Mouse (Mus musculus): ENCODE data around the gene Nxn.
A peak's percentile ranks its signal among the peaks of the same experiment; 100 is the strongest.

The Nxn gene

DNA sequence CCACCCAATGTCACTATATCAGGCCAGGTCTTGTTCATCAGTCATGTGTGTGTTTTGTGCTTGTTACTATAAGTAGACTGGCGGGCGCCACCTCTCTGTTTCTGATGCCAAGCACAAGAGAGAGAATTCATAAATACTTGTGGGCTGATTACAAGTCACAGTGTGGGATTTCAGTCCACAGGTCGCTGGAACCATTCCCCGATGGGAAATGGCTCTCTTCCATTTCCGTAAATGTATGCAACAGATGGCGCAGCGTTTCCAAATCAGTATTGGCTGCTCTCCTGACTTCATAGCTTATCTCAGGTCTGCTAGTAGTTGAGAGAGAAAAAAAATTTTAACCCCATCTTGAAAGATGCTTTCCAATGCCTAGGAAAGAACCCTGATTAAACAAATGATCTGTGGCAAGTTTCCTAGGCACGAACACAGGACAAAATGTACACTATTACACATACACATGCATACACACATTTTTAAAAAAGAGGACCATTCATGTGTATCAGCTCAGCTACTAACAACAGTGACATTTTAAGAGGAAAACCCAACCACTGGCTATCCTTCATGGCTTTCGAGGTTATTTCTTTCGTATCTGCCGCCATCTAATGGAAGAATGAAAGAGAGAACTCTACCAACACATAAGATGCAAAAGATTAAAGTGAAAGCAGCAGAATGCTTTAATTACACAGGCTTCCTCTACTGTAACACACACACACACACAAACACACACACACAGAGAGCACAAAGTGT lies 819 bp upstream of the Nxn start:
- DNase-seq (ENCODE audit: low spot score): peak; percentile 78

DNA sequence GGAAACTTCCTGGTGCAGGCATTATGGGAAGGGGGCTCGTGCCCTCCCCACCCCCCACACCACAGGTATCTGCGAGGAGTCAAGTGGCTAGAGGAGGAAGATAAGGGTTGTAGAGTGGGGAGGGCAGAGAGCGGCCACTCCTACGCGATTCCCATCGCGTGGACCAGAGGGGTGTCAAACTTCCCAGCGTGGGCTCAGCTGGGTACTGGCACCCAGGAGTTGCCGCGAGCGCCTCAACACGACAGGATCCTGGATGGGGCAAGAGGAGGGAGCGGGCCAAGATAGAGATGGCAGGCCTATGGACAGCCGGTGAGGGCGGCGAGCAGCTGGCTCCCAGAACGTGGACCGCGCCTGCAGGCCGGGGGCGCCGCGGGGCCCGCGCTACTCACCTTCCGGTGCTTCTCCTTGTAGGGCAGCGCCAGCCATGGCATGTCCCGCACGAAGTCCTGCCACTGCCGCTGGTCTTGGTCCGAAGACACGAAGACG lies 585 bp downstream of the Nxn start:
- DNase-seq (ENCODE audit: low spot score): peak; percentile 62

DNA sequence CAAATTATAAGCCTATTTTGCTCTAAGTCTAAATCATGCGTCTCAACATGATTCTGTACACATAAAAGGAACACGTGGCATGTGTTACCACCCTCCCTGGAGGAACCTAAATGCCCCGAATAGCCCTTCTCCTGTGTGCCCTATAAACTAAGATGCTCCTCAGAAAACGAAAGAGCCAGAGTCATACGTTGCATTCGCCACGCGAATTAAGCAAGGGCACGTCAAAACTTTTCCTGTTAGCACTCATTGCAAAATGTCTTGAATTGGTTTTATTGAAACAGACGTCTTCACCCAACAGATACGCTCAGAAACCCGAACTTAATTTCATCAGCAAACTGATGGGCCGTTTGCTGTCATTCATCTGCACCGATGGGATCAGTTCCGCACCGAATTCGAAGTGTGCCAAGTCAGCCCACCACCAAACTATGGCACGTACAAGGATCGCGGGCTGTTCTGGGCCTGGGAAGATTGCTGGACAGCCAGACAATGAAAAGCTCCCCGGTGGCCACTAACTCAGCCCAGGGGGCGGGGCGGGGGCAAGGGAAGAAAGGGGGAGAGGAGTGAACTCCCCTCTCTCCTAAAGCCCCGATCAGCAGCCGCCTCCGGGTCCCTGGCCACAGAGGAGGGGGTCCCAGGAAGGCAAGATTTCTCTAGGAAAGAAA lies 1.2 kb downstream of the Nxn start:
- DNase-seq (ENCODE audit: low spot score): peak; percentile 70

DNA sequence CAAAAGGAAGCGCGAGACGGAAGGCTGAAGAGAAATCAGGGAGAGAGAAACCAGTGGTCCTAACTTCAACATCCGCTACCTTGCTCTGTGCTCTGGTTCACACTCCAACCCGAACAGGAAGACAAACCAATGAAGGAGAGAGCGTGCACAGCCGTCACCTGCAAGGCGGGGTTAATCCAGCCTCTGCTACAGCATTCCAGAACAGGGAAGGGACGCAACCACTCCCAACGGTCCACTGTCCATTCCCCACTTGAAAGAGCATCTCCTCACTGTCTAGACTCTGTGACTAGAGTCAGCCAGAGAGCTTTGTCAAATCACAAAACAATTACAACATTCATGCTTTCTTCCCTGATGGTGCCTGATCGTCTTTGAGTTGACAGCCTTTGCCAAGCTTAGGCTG lies 5.9 kb downstream of the Nxn start:
- DNase-seq (ENCODE audit: low spot score): no peak

DNA sequence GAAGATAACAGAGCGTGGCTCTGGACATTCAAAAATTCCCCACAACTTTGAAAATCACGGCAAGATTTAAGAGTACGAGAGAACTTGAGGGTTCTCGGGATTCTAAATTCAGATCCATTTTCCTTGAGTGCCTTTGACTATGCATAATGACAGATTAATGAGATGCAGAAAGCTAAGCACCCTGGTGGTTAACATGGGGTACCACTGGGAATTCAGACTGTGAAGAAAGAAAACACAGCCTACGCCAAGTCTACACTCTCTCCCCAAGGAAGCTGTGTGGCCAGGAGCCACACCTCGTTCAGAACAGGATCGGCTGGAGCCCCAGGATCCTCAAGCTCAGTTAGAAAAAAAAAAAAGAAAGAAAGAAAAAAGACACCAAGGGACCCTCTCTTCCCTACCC lies 6.4 kb downstream of the Nxn start:
- DNase-seq (ENCODE audit: low spot score): no peak

DNA sequence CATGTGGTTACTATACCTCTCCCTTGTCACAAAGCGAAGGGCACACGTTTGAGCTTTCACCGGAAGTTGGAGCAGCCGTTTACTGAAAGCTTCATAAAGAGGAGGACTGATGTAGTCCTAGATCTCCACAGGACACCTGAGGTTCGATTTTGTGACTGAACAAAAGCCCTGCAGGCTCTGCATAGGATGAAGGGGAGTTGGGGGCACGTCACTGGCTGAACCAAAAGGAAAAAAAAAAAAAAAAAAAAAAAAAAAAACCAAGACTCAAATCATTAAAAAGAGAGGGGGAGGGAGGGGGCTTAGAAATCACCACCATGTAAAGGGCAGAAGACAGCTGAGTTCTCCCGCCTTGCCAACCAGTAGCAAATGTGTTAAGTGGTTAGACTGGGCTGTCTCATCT lies 10.2 kb downstream of the Nxn start:
- DNase-seq (ENCODE audit: low spot score): peak; percentile 31

DNA sequence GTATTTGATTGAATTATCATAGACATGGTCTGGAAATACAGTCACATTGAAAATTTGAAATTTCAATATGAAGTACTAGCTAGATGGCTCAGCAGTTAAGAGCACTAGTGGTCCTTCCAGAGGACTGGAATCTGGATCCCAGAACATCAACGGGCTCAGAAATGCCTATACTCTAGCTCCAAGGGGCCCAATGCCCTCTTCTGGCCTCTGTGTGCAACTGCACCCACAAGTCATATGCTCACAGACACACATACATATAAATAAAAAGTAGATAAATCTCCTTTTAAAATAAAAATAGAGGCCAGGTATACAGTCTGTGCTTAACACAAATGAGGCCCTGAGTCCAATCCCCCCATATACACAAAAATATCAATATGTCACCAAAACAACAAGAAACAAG lies 11.8 kb downstream of the Nxn start:
- DNase-seq (ENCODE audit: low spot score): no peak

DNA sequence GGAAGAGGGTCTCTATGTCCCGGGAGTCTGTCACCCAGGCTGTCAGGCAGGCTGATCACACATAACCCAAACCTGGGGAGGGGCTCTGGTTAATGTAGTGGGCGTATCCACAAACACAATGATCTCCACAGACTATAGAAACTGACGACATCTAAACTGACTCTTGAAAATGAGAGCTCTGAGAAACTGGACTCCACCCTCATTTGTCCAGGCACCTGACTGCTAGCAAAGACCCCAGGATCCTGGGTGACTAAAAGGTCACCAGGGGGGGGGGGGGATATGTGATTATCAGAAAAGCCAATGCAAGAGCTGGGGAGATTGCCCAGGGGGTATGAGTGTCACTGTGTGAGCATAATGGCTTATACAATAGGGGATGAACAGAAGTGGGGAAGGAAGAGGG lies 13.2 kb downstream of the Nxn start:
- DNase-seq (ENCODE audit: low spot score): peak; percentile 15

DNA sequence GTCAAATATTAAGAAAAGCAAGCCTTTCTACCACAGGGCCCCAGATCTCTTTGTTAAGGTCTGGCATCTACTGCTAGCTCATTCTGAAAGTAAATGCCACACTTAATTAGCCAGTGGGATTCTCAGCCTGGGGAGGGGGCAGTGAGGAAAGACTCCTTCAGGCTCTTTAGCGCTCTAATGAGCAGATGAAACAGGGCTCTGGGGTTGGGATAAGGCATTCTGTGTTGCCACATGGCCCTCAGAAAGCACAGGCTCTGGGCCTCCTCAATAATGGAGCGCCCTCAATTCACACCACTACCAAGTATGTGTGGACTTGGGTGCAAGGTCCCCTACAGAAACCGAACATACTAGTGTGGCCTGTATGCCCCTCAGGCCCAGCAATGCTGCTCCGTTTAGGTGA lies 13.9 kb downstream of the Nxn start:
- DNase-seq (ENCODE audit: low spot score): peak; percentile 37

DNA sequence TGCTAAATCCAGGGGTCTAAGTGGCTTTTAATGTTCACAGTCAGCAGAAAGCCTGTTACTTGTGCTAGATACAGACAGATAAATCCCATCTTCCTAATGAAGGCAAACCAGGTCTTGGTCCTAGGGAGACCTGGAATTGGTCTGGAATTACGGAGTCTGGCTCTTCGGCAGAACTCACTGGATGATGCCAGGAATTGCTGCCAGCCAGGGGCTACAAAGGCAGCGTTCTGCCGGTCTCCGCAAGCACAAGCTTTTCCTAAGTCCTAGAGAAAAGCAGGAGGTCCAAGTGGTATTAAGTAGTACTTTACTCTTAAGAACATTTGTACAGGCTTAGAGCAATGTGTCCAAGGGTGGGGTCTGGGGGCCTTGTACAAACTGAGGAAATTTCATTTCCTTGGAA lies 14.6 kb downstream of the Nxn start:
- no peak for DNase-seq (ENCODE audit: low spot score)

DNA sequence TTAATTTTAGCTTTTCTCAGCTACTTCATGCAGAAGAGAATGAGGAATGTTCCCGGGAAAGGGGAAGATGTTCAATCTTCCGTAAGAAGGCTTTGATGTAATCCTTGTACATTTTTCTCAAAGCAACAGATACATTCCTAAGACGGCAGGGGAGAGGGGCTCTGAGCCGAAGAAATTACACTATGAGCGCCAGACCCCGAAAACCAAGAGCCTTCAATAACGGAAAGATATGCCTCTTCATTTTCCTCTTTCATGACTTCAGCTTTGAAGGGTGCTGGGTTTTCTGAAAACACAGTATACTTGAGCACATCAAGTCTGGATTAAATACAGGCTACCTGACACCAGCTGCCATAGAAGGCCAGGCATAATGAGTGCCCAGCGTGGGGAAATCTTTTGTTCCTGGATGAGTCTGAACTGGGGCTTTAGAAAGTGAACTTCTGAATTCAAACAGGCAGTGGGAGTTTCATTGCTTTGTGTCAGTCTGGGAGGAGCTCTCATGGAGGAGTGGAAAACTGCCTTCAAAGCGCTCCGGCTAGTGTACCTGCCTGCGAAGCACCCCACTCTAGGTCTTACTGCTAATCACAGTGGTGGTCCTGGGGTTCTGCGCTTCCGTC lies 16.1 kb downstream of the Nxn start:
- peak; percentile 49 for DNase-seq (ENCODE audit: low spot score)

DNA sequence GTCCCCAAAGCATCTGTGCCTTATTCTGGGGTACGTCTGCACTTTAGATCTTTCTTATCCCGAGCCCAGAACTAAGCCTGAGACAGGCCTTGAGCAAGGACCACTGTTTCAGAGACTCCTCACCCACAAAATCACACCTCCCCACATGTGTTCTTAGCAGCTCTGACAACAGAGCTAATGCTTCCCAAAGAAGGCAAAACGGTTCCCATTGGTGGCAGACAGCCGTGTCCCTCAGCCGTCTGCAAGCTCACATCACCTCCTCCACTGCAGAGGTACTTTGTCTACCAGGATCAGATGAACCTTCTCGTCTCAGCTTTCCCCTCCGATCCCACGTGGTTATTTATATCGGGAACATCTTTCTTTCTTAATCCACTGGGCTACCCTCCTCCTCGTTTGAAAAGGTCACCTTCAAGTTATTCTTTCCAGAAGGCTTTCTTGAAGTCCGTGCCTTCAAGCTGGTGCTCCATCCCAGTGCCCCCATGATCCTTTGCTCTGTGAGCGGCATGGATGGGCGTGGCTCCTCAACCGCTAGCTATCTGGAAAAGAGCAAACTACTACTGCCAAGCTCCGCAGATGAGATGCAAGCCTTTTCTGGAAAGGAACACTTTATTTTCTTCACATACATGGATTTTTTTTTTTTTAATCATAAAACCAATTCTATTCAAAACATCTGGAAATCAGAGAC lies 17.6 kb downstream of the Nxn start:
- DNase-seq (ENCODE audit: low spot score): no peak

DNA sequence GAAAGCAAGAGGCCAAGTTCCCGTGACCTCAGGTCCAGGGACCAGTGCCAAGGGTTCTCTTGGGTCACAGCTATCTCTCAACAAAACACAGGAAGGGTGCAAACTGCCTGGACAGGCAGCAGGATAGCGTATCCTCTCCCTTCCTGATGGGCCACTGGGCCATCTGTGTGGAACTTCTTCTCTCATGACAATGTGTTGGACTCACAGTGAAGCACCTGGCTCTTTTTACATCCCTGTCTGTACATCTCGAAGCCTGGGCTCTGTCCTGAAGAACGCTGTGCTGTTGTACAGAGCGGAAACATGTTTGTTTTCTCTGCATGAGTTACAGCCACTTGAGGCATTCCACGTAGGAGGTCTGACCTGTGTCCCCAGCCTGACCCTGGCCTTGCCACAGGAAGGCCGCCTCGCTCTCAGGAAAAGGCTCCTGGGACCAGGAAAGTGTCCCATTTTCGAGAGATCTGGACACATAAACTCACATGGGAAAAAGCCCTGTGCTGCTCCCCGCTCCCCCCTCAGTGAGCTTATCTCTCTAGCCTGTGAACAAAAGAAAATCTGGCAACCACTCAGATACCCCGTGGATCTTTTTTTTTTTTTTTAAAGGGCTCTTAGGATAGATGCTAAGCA lies 18.9 kb downstream of the Nxn start:
- DNase-seq (ENCODE audit: low spot score): peak; percentile 86

DNA sequence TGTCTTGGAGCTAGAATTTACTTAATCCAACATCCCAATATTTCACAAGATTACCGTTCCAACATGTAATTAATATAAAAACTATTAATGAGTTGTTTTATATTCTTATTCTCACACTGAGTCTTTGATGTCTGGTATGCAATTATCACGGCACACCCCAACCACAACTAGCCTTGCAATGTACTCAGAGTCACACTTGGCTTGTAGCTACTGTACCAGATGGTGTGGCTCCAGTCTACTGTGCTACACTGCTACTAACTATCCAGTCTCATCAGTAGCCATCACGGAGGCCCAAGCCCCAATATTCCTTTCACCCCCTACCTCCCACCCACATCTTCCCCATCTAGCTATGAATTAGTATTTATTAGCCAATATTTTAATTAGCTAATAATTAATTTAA lies 22.5 kb downstream of the Nxn start:
- DNase-seq (ENCODE audit: low spot score): no peak

DNA sequence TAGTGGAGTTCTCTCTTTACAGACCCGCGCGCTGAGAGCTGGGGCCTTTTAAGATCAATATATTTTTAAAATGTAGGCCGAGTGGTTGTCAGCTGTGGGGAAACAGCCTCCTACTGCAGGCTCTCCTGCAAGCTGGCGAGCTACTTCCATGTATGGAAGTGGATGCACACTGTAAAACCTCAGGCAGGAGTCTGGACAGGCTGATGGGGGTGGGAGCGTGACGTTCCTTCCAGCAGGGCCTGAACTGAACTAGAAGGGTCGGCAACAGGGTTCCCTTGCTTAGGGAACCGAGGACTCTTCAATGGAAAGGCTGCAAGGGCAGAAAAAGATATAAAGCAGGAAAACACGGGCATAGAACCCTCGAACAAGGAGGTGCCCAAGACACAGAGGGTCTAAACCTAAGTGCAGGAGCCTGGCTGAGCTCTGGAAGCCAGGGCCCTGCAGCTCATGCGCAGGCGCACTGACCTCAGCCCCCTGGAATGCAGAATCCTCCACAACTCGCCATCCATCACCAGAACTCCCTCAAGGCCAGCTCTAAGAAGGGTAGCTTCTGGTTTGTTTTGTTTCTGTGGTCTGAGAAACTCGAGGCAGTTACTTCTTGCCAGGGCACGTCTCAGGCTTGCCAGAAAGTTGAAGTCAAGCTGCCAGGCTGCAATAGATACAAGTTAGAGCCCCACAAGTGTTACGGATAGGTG lies 24.3 kb downstream of the Nxn start:
- DNase-seq (ENCODE audit: low spot score): peak; percentile 87

DNA sequence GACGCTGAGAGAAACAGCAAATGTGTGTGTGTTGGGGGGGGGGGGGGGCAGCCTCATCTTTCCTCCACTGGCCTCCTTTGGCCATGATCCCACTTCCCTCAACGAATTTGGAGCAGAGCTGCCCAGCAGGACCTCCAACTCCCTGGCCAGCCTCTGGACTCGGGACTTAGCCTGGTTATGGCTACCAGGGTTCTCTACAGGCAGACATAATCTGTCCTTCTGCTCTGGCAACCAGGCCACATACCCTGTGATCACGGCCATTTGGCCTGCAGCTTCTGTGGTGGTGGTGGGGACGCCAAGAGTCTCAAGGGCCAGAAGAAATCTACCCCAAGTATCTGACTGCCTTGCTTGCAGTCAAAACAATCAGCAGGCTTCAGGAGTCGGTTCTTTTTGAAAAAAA lies 26.4 kb downstream of the Nxn start:
- DNase-seq (ENCODE audit: low spot score): no peak

DNA sequence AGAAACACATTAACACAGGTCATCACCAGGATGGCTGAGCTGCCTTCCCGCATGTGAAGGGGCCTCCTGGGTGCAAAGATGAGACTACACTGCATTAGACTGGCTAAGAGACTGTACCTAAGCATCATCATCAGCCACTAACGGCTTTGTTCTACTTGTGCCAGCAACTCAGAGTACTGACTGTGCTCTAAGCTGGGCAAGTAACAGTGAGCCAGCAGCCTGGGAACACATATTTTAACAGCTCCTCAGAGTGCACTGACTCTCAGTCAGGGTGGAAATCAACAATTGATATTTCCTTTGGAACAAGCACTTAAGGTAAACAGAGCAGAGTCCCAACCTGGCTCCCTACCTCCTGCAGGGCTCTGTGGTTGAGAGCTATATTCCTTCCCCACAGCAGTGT lies 26.8 kb downstream of the Nxn start:
- DNase-seq (ENCODE audit: low spot score): no peak

DNA sequence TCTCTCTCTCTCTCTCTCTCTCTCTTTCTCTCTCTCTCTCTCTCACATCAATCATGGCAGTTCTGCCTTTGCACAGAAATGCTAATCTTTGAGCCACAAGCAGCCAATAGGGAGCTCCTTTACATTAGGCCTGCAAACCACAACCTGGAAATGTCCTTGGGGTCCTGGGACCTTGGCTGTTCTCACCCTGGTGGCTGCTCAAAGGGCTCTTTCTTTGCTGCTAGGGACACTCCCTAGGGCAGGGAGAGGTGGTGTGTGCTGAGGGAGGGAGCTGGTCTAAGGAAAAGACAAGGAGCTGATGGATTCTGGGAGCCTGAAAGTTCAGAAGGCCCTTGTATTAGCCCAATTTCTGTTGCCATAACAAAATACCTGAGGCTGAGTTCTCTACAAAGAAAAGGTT lies 28.4 kb downstream of the Nxn start:
- no peak for DNase-seq (ENCODE audit: low spot score)

DNA sequence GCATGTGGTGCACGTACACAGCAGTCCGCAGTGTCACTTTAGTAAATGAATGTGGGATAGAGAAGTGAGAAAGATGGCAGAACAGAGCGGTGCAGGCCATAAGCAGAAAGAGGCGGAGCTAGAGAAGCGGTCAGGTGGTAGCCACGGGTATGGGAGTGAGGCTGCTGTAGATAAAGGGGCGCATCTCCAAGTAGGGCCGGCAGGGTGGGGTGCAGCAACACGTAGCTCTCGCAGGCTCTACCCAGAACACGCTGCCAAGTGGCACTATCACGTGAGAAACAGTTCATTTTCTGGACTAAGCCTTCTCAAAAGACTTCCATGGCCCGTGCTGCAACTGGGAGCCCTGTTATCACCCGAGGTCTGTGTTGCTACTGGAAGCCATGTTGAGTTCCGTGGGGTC lies 32.2 kb downstream of the Nxn start:
- DNase-seq (ENCODE audit: low spot score): no peak

DNA sequence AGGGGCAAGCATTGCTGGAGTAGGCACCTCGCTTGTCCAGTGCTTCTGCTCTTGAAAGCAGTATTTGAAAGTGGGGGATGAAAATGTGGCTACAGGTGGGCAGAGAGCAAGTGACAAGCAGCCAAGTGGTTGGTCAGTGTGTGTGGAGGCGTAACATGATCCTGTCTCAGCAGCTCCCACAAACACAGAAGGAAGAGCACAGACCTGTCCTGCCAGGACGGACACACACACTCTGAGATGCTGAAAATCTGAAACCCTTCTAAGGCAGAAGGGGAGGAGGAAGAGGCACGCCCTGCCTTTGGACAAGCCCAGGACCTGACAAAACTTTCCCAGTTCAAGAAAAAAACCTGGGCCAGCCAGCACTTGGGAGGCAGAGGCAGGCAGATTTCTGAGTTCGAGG lies 34.9 kb downstream of the Nxn start:
- DNase-seq (ENCODE audit: low spot score): no peak

DNA sequence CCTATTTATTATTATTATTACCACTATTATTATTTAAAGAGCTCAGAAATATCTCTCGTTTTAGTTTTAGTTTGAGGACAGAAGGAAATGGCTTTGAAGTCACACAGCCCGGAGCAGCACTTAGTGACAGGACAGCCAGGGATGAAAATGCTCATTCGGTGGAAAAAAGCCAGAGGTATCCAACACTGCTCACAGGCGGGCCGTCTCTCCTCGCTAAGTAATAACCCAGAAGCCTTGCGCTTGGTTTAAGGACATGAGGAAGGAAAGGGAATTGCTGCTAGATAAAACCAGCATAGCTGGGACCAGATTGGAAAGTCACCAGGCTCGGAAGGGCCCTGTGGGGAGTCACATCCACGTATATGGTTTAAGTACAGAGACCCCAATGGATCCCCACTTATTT lies 35.3 kb downstream of the Nxn start:
- no peak for DNase-seq (ENCODE audit: low spot score)

DNA sequence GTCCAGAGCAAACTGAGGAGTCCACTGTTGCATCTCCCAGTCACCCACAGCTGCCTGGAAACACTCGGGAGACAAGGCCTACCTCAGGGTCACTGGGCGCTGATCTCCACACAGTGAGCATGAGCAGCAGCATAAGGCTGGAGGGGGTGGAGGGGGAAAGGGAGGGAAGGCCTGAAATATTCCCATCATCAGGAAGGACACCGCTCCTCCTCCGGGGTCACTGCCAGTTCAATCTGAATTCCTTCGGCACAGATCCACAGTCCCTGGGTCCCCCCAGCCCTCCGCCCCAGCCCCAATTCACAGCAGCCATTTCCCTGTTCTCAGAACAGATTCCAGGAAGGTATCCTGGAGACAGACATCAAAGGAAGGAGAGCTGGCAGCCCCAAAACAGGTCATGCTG lies 35.8 kb downstream of the Nxn start:
- DNase-seq (ENCODE audit: low spot score): peak; percentile 80
